Mouse (Mus musculus): Measurements from ENCODE around the gene Zfp428. TPM values are rescaled to one million over a fixed set of nuclear protein-coding genes. Genes with fewer than 3 reads are reported as not detected.

Gene Zfp428
- polyA plus RNA-seq, 1 experiment from 2014 or later, result 96.3 TPM

- Histone ChIP-seq H3K9ac (no peak overlapping the region), H3K4me1 (peaks cover 17% of the 10 kb centered on the region; the same call in 1 of the 2 replicates), H3K36me3 (peaks cover 36% of the 10 kb centered on the region), H3K27me3 (peaks cover 11% of the 10 kb centered on the region), H3K4me2 (no peak overlapping the region), H3K27ac (no peak overlapping the region), H3K9me3 (peaks cover 4% of the 10 kb centered on the region; the same call in 1 of the 2 replicates), H3K4me3 (no peak overlapping the region)
- no peak for ATAC-seq (ENCODE audit: insufficient number of reproducible peaks, insufficient read depth, low FRiP score, low TSS enrichment, low read depth)
- WGBS, result 78% methylated on average over 5 of the region's 5 CpGs
These were observed 30.8 kb downstream of the Zfp428 start for GRCm38 (mm10) chr7:24537591-24537990.

- no peak for ATAC-seq (ENCODE audit: insufficient number of reproducible peaks, insufficient read depth, low FRiP score, low TSS enrichment, low read depth)
- Histone ChIP-seq H3K9ac (no peak overlapping the region), H3K4me1 (peaks cover 16% of the 10 kb centered on the region; the same call in 1 of the 2 replicates), H3K36me3 (peaks cover 33% of the 10 kb centered on the region), H3K4me3 (no peak overlapping the region), H3K27ac (no peak overlapping the region), H3K4me2 (no peak overlapping the region), H3K27me3 (peaks cover 8% of the 10 kb centered on the region), H3K9me3 (peaks cover 4% of the 10 kb centered on the region; the same call in 1 of the 2 replicates)
- WGBS, result 47% methylated on average over 5 of the region's 5 CpGs
These were observed 31.3 kb downstream of the Zfp428 start for GRCm38 (mm10) chr7:24538154-24538553.

- Histone ChIP-seq H3K9ac (no peak overlapping the region), H3K4me1 (peaks cover 10% of the 10 kb centered on the region; the same call in 1 of the 2 replicates)
- 84% methylated on average over 5 of the region's 5 CpGs for WGBS
These were observed 31.9 kb downstream of the Zfp428 start for GRCm38 (mm10) chr7:24538701-24539100.

GRCm38 (mm10) chr7:24539686-24540085 lies 32.9 kb downstream of the Zfp428 start:
- H3K4me3 ChIP-seq, result no peak overlapping the region
- H3K27me3 ChIP-seq, result no peaks in the 10 kb centered on the region
- H3K36me3 ChIP-seq, result peaks cover 17% of the 10 kb centered on the region
- H3K9ac ChIP-seq, result no peak overlapping the region
- H3K9me3 ChIP-seq, result peaks cover 4% of the 10 kb centered on the region; the same call in 1 of the 2 replicates
- 0 out of 2 replicates have a peak, but pooled peaks cover 4% of the 10 kb centered on the region for H3K4me1 ChIP-seq
- H3K4me2 ChIP-seq, result no peak overlapping the region
- ATAC-seq (ENCODE audit: insufficient number of reproducible peaks, insufficient read depth, low FRiP score, low TSS enrichment, low read depth), result no peak
- H3K27ac ChIP-seq, result no peak overlapping the region
- WGBS, result 93% methylated on average over 4 of the region's 4 CpGs

More at GRCm38 (mm10) chr7:24538701-24539100, 31.9 kb downstream of the Zfp428 start:
- H3K27ac ChIP-seq, result no peak overlapping the region
- H3K4me3 ChIP-seq, result no peak overlapping the region
- peaks cover 3% of the 10 kb centered on the region; the same call in 1 of the 2 replicates for H3K27me3 ChIP-seq
- H3K36me3 ChIP-seq, result peaks cover 27% of the 10 kb centered on the region
- H3K9me3 ChIP-seq, result peaks cover 4% of the 10 kb centered on the region; the same call in 1 of the 2 replicates
- no peak for ATAC-seq (ENCODE audit: insufficient number of reproducible peaks, insufficient read depth, low FRiP score, low TSS enrichment, low read depth)
- no peak overlapping the region for H3K4me2 ChIP-seq

- H3K4me3 ChIP-seq, result no peak overlapping the region
- no peak overlapping the region for H3K9ac ChIP-seq
- H3K27me3 ChIP-seq, result no peaks in the 10 kb centered on the region
- H3K4me1 ChIP-seq, result peaks cover 21% of the 10 kb centered on the region
- H3K27ac ChIP-seq, result no peak overlapping the region
- WGBS, result 78% methylated on average over 2 of the region's 2 CpGs
- peaks cover 12% of the 10 kb centered on the region for H3K36me3 ChIP-seq
- no peak overlapping the region for H3K4me2 ChIP-seq
- no peak for ATAC-seq (ENCODE audit: insufficient number of reproducible peaks, insufficient read depth, low FRiP score, low TSS enrichment, low read depth)
- H3K9me3 ChIP-seq, result no peaks in the 10 kb centered on the region
These were observed 37.7 kb downstream of the Zfp428 start for GRCm38 (mm10) chr7:24544506-24544905.

GRCm38 (mm10) chr7:24546068-24546614 lies 39.3 kb downstream of the Zfp428 start, which contains the start of the genes Pinlyp and Xrcc1:
Gene Pinlyp, minus strand, starts transcription at chr7:24546118.
Gene Xrcc1, plus strand, starts transcription at chr7:24546289.
- peaks cover 21% of the 10 kb centered on the region for H3K4me1 ChIP-seq
- peak within 1 kb of the TSS; percentile 80 for H3K27ac ChIP-seq
- no peaks in the 10 kb centered on the region for H3K27me3 ChIP-seq
- H3K9me3 ChIP-seq, result no peaks in the 10 kb centered on the region
- no peak for ATAC-seq (ENCODE audit: insufficient number of reproducible peaks, insufficient read depth, low FRiP score, low TSS enrichment, low read depth)
- peak within 1 kb of the TSS; percentile 74 for H3K4me2 ChIP-seq
- H3K36me3 ChIP-seq, result peaks cover 26% of the 10 kb centered on the region
- 27% methylated on average over 13 of the region's 13 CpGs for WGBS
- H3K4me3 ChIP-seq, result peak within 1 kb of the TSS; percentile 83
- peak within 1 kb of the TSS; percentile 89 for H3K9ac ChIP-seq

- Histone ChIP-seq H3K4me3 (peak overlapping the region; percentile 83), H3K9me3 (no peaks in the 10 kb centered on the region), H3K4me2 (peak overlapping the region; percentile 74), H3K36me3 (peaks cover 33% of the 10 kb centered on the region), H3K9ac (peak overlapping the region; percentile 89), H3K27ac (peak overlapping the region; percentile 80), H3K27me3 (no peaks in the 10 kb centered on the region), H3K4me1 (peaks cover 17% of the 10 kb centered on the region)
- ATAC-seq (ENCODE audit: insufficient number of reproducible peaks, insufficient read depth, low FRiP score, low TSS enrichment, low read depth), result peak; percentile 98
- WGBS, result under 1% methylated on average over 57 of the region's 57 CpGs
These were observed 40.0 kb downstream of the Zfp428 start for GRCm38 (mm10) chr7:24546634-24547389.

GRCm38 (mm10) chr7:24547534-24548036 lies 40.8 kb downstream of the Zfp428 start:
- Histone ChIP-seq H3K27me3 (no peaks in the 10 kb centered on the region), H3K27ac (peak overlapping the region; percentile 80), H3K4me3 (peak overlapping the region; percentile 83), H3K4me2 (peak overlapping the region; percentile 74), H3K36me3 (peaks cover 41% of the 10 kb centered on the region), H3K4me1 (peaks cover 17% of the 10 kb centered on the region), H3K9ac (peak overlapping the region; percentile 89), H3K9me3 (no peaks in the 10 kb centered on the region)
- 26% methylated on average over 13 of the region's 13 CpGs for WGBS
- ATAC-seq (ENCODE audit: insufficient number of reproducible peaks, insufficient read depth, low FRiP score, low TSS enrichment, low read depth), result no peak

- WGBS, result 90% methylated on average over 12 of the region's 12 CpGs
- no peak overlapping the region for H3K4me2 ChIP-seq
- peaks cover 10% of the 10 kb centered on the region for H3K4me1 ChIP-seq
- no peak overlapping the region for H3K27ac ChIP-seq
- ATAC-seq (ENCODE audit: insufficient number of reproducible peaks, insufficient read depth, low FRiP score, low TSS enrichment, low read depth), result no peak
- no peak overlapping the region for H3K9ac ChIP-seq
- H3K27me3 ChIP-seq, result no peaks in the 10 kb centered on the region
- peaks cover 79% of the 10 kb centered on the region for H3K36me3 ChIP-seq
- H3K4me3 ChIP-seq, result no peak overlapping the region
- H3K9me3 ChIP-seq, result no peaks in the 10 kb centered on the region
These were observed 45.4 kb downstream of the Zfp428 start for GRCm38 (mm10) chr7:24551985-24552759.

- Histone ChIP-seq H3K4me3 (no peak overlapping the region), H3K27me3 (no peaks in the 10 kb centered on the region), H3K4me2 (no peak overlapping the region), H3K9ac (no peak overlapping the region), H3K9me3 (no peaks in the 10 kb centered on the region), H3K27ac (no peak overlapping the region), H3K4me1 (no peaks in the 10 kb centered on the region), H3K36me3 (peaks cover 74% of the 10 kb centered on the region)
- WGBS, result 90% methylated on average over 10 of the region's 10 CpGs
- ATAC-seq (ENCODE audit: insufficient number of reproducible peaks, insufficient read depth, low FRiP score, low TSS enrichment, low read depth), result no peak
These were observed 49.0 kb downstream of the Zfp428 start for GRCm38 (mm10) chr7:24555786-24556185.

GRCm38 (mm10) chr7:24561450-24561849 lies 54.6 kb downstream of the Zfp428 start:
- Histone ChIP-seq H3K27ac (no peak overlapping the region), H3K9me3 (no peaks in the 10 kb centered on the region), H3K9ac (no peak overlapping the region), H3K36me3 (peaks cover 70% of the 10 kb centered on the region), H3K4me1 (no peaks in the 10 kb centered on the region), H3K4me2 (no peak overlapping the region), H3K27me3 (no peaks in the 10 kb centered on the region), H3K4me3 (no peak overlapping the region)
- no peak for ATAC-seq (ENCODE audit: insufficient number of reproducible peaks, insufficient read depth, low FRiP score, low TSS enrichment, low read depth)
- WGBS, result 89% methylated on average over 4 of the region's 4 CpGs

Measured in embryonic facial prominence, embryonic 13.5 days (tissue).